Mouse (Mus musculus): ENCODE results near the gene Hpcal4. TPM values are rescaled to one million over a fixed set of nuclear protein-coding genes. Genes with fewer than 3 reads are reported as not detected.

Gene Hpcal4
- polyA plus RNA-seq, 1 experiment: 0.83 TPM

DNA sequence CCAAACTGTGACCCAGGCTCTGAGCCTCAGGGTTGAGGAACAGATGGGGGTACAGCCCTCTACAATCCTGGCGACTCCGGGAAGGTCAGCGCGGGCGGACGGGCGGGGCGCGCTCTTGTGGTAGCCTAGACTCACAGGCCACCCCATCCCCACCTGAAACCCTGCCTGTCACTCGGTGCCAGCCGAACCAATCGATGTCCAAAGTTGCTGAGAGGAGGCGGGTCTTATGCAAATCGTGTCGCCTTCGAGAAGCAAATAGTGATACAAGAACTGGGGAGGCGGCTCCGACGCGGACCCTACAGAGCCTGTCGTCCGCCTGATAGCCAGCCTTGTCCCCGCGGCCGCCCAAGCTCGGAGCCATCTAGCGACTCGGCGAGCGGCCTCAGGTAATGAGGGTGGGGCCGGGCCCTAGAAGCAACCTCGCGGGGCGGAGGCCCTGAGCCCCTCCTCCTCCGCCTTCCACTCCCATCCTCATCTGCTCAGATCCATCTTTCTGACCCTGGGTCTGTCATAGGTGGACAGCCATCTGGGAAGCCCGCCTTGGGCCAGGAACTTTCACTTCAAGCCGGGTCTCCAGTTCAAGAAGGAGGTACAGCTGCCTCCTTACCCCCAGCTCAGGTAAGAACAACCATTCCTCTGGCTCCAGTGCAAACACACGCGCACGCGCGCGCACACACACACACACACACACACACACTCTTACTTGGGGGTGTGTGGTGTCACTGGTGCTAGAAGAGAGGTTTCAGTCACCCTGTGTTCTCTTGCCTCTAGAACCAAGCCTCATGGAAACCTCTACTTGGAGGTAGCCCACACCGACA, 421 bp downstream of the Hpcal4 start:
- Histone ChIP-seq H3K27ac (replicated peaks; ENCODE audit: low read depth, low read length) (no peak overlapping the region), H3K4me3 (ENCODE audit: insufficient read depth, low read depth, low read length) (peak overlapping the region; percentile 50), H3K4me1 (ENCODE audit: control insufficient read depth, insufficient read depth, insufficient read length, low read length) (peaks cover 5% of the 10 kb centered on the region; the same call in 1 of the 2 replicates)

GRCm38 (mm10) chr4:123184816-123185215, 1.8 kb downstream of the Hpcal4 start:
- H3K4me1 ChIP-seq (ENCODE audit: control insufficient read depth, insufficient read depth, insufficient read length, low read length): peaks cover 5% of the 10 kb centered on the region; the same call in 1 of the 2 replicates
- H3K4me3 ChIP-seq (ENCODE audit: insufficient read depth, low read depth, low read length): no peak overlapping the region

DNA sequence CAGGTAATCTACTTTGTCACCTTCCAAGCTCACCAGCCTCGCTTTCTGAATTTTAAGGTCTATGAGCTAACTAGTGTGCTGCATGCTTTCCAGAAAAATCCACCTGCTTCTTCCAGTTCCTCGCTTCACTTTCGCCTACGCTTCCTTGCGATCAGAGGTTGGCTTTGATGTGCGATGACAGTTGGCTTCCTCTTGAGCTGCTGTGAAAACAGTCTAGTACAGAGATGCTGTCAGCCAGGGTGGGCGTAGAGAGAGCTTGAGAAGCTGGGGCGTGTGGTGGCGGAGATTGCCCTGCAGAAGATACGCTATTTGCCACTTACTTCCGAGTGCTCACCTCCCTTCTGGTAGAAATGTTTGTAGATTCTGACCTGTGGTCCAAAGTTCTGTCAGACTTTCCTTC, 9.3 kb downstream of the Hpcal4 start:
- Histone ChIP-seq H3K27ac (replicated peaks; ENCODE audit: low read depth, low read length) (no peak overlapping the region), H3K4me1 (ENCODE audit: control insufficient read depth, insufficient read depth, insufficient read length, low read length) (no peaks in the 10 kb centered on the region), H3K4me3 (ENCODE audit: insufficient read depth, low read depth, low read length) (no peak overlapping the region)

More at GRCm38 (mm10) chr4:123184816-123185215, 1.8 kb downstream of the Hpcal4 start:
- no peak overlapping the region for H3K27ac ChIP-seq (replicated peaks; ENCODE audit: low read depth, low read length)

DNA sequence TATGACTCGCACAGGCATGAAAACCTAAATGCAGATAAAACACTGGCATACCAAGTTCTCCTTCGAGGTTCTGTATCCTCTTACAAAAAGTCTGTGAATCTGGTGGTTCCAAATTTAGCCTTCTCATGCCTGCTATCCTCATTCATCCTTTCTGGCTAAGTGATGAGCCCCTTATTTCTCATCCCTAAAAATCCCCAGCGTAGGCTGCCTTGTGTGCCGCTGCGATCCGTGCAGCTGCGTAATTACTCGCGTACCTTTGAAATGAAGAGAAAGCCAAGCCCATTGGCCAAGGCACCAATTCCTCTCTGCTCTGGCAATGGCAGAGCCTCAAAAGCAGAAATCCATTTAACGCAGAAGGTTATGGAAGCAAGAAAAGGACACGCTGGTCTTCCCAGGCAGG, 10.8 kb downstream of the Hpcal4 start:
- no peaks in the 10 kb centered on the region for H3K4me1 ChIP-seq (ENCODE audit: control insufficient read depth, insufficient read depth, insufficient read length, low read length)
- no peak overlapping the region for H3K4me3 ChIP-seq (ENCODE audit: insufficient read depth, low read depth, low read length)
- H3K27ac ChIP-seq (replicated peaks; ENCODE audit: low read depth, low read length): no peak overlapping the region

DNA sequence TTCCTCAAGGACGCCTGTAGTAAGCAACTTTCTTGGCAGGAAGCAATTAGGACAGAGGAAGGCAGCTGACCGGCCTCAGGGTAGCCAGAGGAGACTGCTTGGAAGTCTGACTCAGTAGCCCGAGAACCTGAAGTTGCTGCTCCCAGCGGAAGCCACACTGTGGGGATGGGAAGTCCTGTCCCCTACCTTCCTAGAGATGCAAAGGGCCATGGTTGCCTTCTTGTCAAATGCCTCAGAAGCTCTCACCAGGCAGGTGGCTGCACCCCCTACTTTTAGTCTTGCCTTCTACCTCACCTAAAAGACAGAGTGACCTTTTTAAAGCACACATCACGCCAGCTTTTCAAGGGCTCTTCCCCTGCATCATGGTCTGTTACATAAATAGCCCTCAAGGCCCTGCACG, 13.7 kb downstream of the Hpcal4 start:
- H3K27ac ChIP-seq (replicated peaks; ENCODE audit: low read depth, low read length): no peak overlapping the region
- 0 out of 2 replicates have a peak, but pooled peaks cover 3% of the 10 kb centered on the region for H3K4me1 ChIP-seq (ENCODE audit: control insufficient read depth, insufficient read depth, insufficient read length, low read length)
- no peak overlapping the region for H3K4me3 ChIP-seq (ENCODE audit: insufficient read depth, low read depth, low read length)

DNA sequence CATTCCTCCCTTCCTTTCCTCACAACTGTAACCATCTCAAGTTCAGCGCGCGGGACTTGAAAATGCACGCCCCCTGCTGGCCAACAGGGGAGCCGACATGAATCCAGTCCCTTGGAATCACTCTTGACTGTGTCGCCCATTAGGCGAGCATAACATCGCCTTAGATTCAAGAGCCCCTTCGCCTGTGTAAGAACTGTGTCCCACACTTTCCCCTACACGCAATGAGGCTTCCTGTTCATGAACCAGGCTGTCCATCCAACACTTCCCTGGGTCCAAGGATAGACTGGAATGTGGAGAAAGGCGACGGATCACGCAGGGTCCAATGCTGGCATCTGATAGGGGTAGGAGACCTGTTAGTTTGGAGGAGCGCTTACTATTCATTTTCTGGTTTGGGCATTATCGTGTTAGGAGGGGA, 17.8 kb downstream of the Hpcal4 start:
- Histone ChIP-seq H3K4me1 (ENCODE audit: control insufficient read depth, insufficient read depth, insufficient read length, low read length) (0 out of 2 replicates have a peak, but pooled peaks cover 4% of the 10 kb centered on the region), H3K4me3 (ENCODE audit: insufficient read depth, low read depth, low read length) (peak overlapping the region; percentile 50), H3K27ac (replicated peaks; ENCODE audit: low read depth, low read length) (no peak overlapping the region)

DNA sequence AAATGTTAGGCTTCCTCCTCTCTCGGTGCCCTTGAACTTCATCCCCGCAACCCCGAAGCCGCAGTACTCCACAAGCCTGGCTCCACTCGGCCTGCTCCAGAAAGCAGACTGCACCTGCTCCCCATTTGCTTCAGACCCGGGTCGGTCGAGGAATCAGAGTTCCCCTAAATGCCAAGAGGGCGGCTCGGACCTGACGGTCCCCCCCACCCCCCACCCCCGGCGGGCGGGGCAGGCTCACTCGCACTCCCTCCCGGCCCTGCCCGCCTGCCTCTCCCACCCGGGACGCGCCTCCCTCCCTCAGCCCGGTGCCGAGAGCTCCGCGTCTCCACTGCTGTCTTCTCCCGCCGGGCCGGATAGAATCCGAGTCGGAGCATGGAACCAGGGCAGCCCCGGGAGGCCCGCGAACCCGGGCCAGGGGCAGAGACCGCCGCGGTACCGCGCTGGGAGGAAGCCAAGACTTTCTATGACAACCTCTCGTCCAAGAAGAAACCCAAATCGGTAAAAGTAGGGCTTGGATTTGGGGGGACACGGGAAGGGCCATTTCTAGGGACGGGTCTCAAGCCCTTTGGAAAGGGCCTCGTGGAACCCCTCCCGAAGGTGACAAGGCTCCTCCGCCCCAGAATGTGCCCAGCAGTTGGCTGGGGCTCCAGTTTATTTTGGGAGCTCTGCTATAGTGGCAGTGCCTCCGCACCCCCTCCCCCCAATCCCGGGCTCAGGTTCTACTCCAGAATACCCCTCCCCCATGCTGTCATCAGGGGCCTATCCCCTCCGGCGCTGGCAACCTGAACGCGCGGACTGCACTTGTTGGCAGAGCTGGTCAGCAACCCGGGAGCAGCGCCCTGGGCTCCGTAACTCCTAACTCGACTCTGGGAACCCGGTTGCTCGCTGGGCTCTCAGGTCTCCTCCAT, 18.4 kb downstream of the Hpcal4 start, which contains the start of gene Nt5c1a:
Gene Nt5c1a (plus strand): TSS at position 319 of the 908 bp plus-strand sequence.
- Histone ChIP-seq H3K4me1 (ENCODE audit: control insufficient read depth, insufficient read depth, insufficient read length, low read length) (0 out of 2 replicates have a peak, but pooled peaks cover 4% of the 10 kb centered on the region), H3K4me3 (ENCODE audit: insufficient read depth, low read depth, low read length) (peak within 1 kb of the TSS; percentile 50), H3K27ac (replicated peaks; ENCODE audit: low read depth, low read length) (peak within 1 kb of the TSS; percentile 23; the same call in 1 of the 2 replicates)

- peak overlapping the region; percentile 50 for H3K4me3 ChIP-seq (ENCODE audit: insufficient read depth, low read depth, low read length)
Measured at GRCm38 (mm10) chr4:123202094-123202420, 19.0 kb downstream of the Hpcal4 start.

DNA sequence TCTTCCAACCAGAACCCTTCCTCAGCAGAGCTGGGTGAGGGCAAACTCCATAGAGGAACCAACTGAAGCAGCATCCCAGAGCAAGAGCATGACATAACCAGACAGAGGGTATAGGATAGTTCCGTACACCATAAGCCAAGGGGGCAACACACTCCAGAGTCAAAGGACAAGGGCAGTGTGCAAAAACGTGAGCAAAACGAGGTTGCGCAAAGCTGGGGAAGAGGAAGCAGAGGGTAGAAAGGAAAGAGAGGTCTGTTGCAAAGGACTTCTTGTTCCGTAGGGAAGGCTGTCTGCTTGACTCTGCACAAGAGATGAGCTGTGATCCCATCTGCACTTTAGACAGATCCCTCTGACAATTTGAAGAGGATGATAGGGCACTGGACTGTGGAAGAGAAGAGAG, 24.3 kb downstream of the Hpcal4 start:
- Histone ChIP-seq H3K27ac (replicated peaks; ENCODE audit: low read depth, low read length) (no peak overlapping the region), H3K4me1 (ENCODE audit: control insufficient read depth, insufficient read depth, insufficient read length, low read length) (no peaks in the 10 kb centered on the region), H3K4me3 (ENCODE audit: insufficient read depth, low read depth, low read length) (no peak overlapping the region)

More at GRCm38 (mm10) chr4:123202094-123202420, 19.0 kb downstream of the Hpcal4 start:
- Histone ChIP-seq H3K4me1 (ENCODE audit: control insufficient read depth, insufficient read depth, insufficient read length, low read length) (0 out of 2 replicates have a peak, but pooled peaks cover 4% of the 10 kb centered on the region), H3K27ac (replicated peaks; ENCODE audit: low read depth, low read length) (no peak overlapping the region)

- H3K4me1 ChIP-seq (ENCODE audit: control insufficient read depth, insufficient read depth, insufficient read length, low read length): no peaks in the 10 kb centered on the region
- H3K27ac ChIP-seq (replicated peaks; ENCODE audit: low read depth, low read length): no peak overlapping the region
- no peak overlapping the region for H3K4me3 ChIP-seq (ENCODE audit: insufficient read depth, low read depth, low read length)
Measured at GRCm38 (mm10) chr4:123210996-123211395, 28.0 kb downstream of the Hpcal4 start.

- Histone ChIP-seq H3K4me1 (ENCODE audit: control insufficient read depth, insufficient read depth, insufficient read length, low read length) (no peaks in the 10 kb centered on the region), H3K27ac (replicated peaks; ENCODE audit: low read depth, low read length) (no peak overlapping the region), H3K4me3 (ENCODE audit: insufficient read depth, low read depth, low read length) (no peak overlapping the region)
Measured at GRCm38 (mm10) chr4:123211453-123211852, 28.4 kb downstream of the Hpcal4 start.

- Histone ChIP-seq H3K27ac (replicated peaks; ENCODE audit: low read depth, low read length) (no peak overlapping the region), H3K4me1 (ENCODE audit: control insufficient read depth, insufficient read depth, insufficient read length, low read length) (no peaks in the 10 kb centered on the region), H3K4me3 (ENCODE audit: insufficient read depth, low read depth, low read length) (no peak overlapping the region)
Measured at GRCm38 (mm10) chr4:123212330-123212729, 29.3 kb downstream of the Hpcal4 start.

GRCm38 (mm10) chr4:123213975-123214374, 30.9 kb downstream of the Hpcal4 start:
- Histone ChIP-seq H3K27ac (replicated peaks; ENCODE audit: low read depth, low read length) (no peak overlapping the region), H3K4me3 (ENCODE audit: insufficient read depth, low read depth, low read length) (no peak overlapping the region), H3K4me1 (ENCODE audit: control insufficient read depth, insufficient read depth, insufficient read length, low read length) (no peaks in the 10 kb centered on the region)

DNA sequence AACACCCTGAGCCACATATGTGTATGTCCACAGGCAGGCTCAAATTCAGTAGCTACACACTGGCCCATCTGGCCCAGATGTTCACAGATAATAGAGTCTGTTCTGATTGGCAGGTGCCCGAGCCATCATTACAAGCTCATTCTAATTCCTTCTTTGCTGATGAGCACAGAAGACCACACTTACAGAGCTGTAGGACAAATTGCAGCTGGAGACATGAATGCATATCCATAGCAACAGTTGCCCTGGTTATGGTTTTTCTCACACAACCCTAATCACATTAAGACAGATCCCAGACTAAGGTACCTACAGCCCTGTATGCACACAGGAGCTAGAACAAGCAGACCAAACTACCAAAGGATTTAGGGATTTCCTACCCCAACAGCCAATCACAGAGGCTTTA, 32.3 kb downstream of the Hpcal4 start:
- H3K4me3 ChIP-seq (ENCODE audit: insufficient read depth, low read depth, low read length): no peak overlapping the region
- H3K27ac ChIP-seq (replicated peaks; ENCODE audit: low read depth, low read length): no peak overlapping the region
- H3K4me1 ChIP-seq (ENCODE audit: control insufficient read depth, insufficient read depth, insufficient read length, low read length): no peaks in the 10 kb centered on the region

- H3K4me3 ChIP-seq (ENCODE audit: insufficient read depth, low read depth, low read length): no peak overlapping the region
- 0 out of 2 replicates have a peak, but pooled peaks cover 3% of the 10 kb centered on the region for H3K4me1 ChIP-seq (ENCODE audit: control insufficient read depth, insufficient read depth, insufficient read length, low read length)
- no peak overlapping the region for H3K27ac ChIP-seq (replicated peaks; ENCODE audit: low read depth, low read length)
Measured at GRCm38 (mm10) chr4:123216782-123217181, 33.8 kb downstream of the Hpcal4 start.
